Comparison of ENCODE assay signal across 9 mouse cellular contexts in genomic region chr16:33820269-33821178, GRCm38 (mm10). TPM values are rescaled to one million over a fixed set of nuclear protein-coding genes. Genes with fewer than 3 reads are reported as not detected.
A peak's percentile ranks its signal among the peaks of the same experiment; 100 is the strongest.
DNase-seq lines count a peak whose midpoint lies in the region; ATAC-seq and TF ChIP-seq lines count a peak whose summit lies in the region.
"Had no signal": no experiment of that assay in that cellular context is flagged by ENCODE, and none has a peak within 500 bp of the region (broad histone marks: within the 10 kb centered on the region; RNA-seq: fewer than 3 reads in every experiment).

No protein-coding gene starts in this region.

- 22% methylated on average over 17 of the region's 17 CpGs for WGBS in liver, postnatal 0 days (ENCODE audit: insufficient replicate concordance)
- 27% methylated on average over 17 of the region's 17 CpGs for WGBS in thymus, adult 2 months

- peak; percentile 70 for DNase-seq in adrenal gland, adult 8-10 months
- peak; percentile 95 for DNase-seq in embryo, embryonic 10.5 days (ENCODE audit: low spot score)
- DNase-seq in gastrocnemius, postnatal 4 days (ENCODE audit: low spot score in 2 of 2) = peak; percentile 73 to 85
- peak; percentile 89 for DNase-seq in kidney, postnatal 14 days
- DNase-seq in liver, postnatal 0 days = peak; percentile 86
- DNase-seq in ovary, postnatal 10 days (ENCODE audit: low spot score) = peak; percentile 72
- DNase-seq in thymus, adult 2 months = peak; percentile 85

- H3K9ac ChIP-seq in liver, postnatal 0 days (replicated peaks) = no peak overlapping the region

- no peak; the same call in 1 of the 2 replicates for ATAC-seq in liver, postnatal 0 days

- H3K36me3 ChIP-seq in C2C12 (ENCODE audit: control insufficient read depth, insufficient read depth) = no peaks in the 10 kb centered on the region
- H3K36me3 ChIP-seq in liver, postnatal 0 days (replicated peaks; ENCODE audit: insufficient read depth, low read length) = no peaks in the 10 kb centered on the region
- H3K36me3 ChIP-seq in thymus, adult 2 months (ENCODE audit: control insufficient read depth, insufficient read depth, low read length) = no peaks in the 10 kb centered on the region

- no peak overlapping the region for H3K4me3 ChIP-seq in C2C12 (ENCODE audit: insufficient read depth, poor library complexity, severe bottlenecking)
- H3K4me3 ChIP-seq in liver, postnatal 0 days (ENCODE audit: low read depth, low read length) = no peak overlapping the region
- H3K4me3 ChIP-seq in thymus, adult 2 months (ENCODE audit: control insufficient read depth, insufficient read depth, low read length) = no peak overlapping the region
- H3K4me3 ChIP-seq: erythroblast, embryonic 14.5 days had no signal

- no peak overlapping the region for H3ac ChIP-seq in C2C12 (ENCODE audit: control insufficient read depth, insufficient read length, low read depth)

- H3K79me3 ChIP-seq in C2C12 (ENCODE audit: low read depth) = no peaks in the 10 kb centered on the region

- peaks cover 5% of the 10 kb centered on the region for H3K27me3 ChIP-seq in C2C12 (ENCODE audit: control insufficient read depth, insufficient read depth, insufficient read length)
- H3K27me3 ChIP-seq in liver, postnatal 0 days (ENCODE audit: insufficient read depth, low read length) = peaks cover 2% of the 10 kb centered on the region; the same call in 1 of the 2 replicates
- H3K27me3 ChIP-seq in thymus, adult 2 months (ENCODE audit: control insufficient read depth, insufficient read depth, low read length) = no peaks in the 10 kb centered on the region

- H3K27ac ChIP-seq in liver, postnatal 0 days (ENCODE audit: low read depth) = no peak overlapping the region
- H3K27ac ChIP-seq in thymus, adult 2 months (ENCODE audit: control insufficient read depth, insufficient read depth, low read length) = no peak overlapping the region

- TF ChIP-seq POLR2A in thymus, adult 2 months (IDR thresholded peaks at IDR 0.05; ENCODE audit: control insufficient read depth, extremely low read depth, insufficient read depth, low read length, poor library complexity) = no peak

- H3K9me3 ChIP-seq in liver, postnatal 0 days (ENCODE audit: low read length) = no peaks in the 10 kb centered on the region

- no peak overlapping the region for H3K4me2 ChIP-seq in liver, postnatal 0 days (ENCODE audit: low read depth, low read length)

- H3K4me1 ChIP-seq in liver, postnatal 0 days (ENCODE audit: insufficient read depth) = no peaks in the 10 kb centered on the region
- H3K4me1 ChIP-seq in thymus, adult 2 months (replicated peaks; ENCODE audit: control insufficient read depth, insufficient read depth, low read length) = no peaks in the 10 kb centered on the region

- peak; percentile 49 for TF ChIP-seq CTCF in C2C12 (IDR thresholded peaks at IDR 0.05; ENCODE audit: control insufficient read depth, insufficient read depth, insufficient read length)
- peak; percentile 88 for TF ChIP-seq CTCF in liver, postnatal 0 days (IDR thresholded peaks at IDR 0.05; ENCODE audit: low read depth)
- no peak for TF ChIP-seq CTCF in thymus, adult 2 months (IDR thresholded peaks at IDR 0.05; ENCODE audit: borderline replicate concordance, control insufficient read depth, extremely low read depth, insufficient read depth, low read length, poor library complexity)

- H3K79me2 ChIP-seq in C2C12 (ENCODE audit: control insufficient read depth, insufficient read depth) = no peaks in the 10 kb centered on the region

- TF ChIP-seq EP300 in liver, postnatal 0 days (IDR thresholded peaks at IDR 0.05; ENCODE audit: low read depth) = no peak

TF ChIP-seq in C2C12, 6 proteins besides CTCF, POLR2A, EP300 and RAD21:
- TF ChIP-seq MAX (IDR thresholded peaks at IDR 0.05) (no peak), MYOG (IDR thresholded peaks at IDR 0.05; ENCODE audit: control insufficient read depth, extremely low read depth, insufficient read length) (no peak), FOSL1 (IDR thresholded peaks at IDR 0.05; ENCODE audit: insufficient read depth, low read length, poor library complexity, severe bottlenecking) (no peak), CEBPB (IDR thresholded peaks at IDR 0.05; ENCODE audit: low read depth) (no peak), USF1 (IDR thresholded peaks at IDR 0.05; ENCODE audit: low read depth) (no peak), MYOD1 (IDR thresholded peaks at IDR 0.05; ENCODE audit: control insufficient read depth, insufficient read length, low read depth) (no peak)

RNA-seq across cellular contexts. Expression of gene Itgb5, which starts 8.9 kb away (rescaled TPM):
- polyA plus RNA-seq in C2C12 (2012; fragmentation: generic; extraction: Trizol) = 46.0 TPM
- 100 to 1,000 TPM; 230 to 292 (median 261) TPM for total RNA-seq in adrenal gland, adult 8-10 months (2022)
- total RNA-seq in gastrocnemius, postnatal 4 days (2021) = 10 to 100 TPM; 50.2 to 56.0 TPM
- polyA plus RNA-seq in liver, postnatal 0 days (2015; fragmentation: Nextera tagmentation; extraction: Ambion mirVana) = 16.1 and 19.2 TPM in 2 replicates
- polyA plus RNA-seq in thymus, adult 2 months (2012; rRNA removed) = 20.1 and 28.3 TPM in 2 replicates

RNA-seq across cellular contexts. Expression of gene Muc13, which starts 26.7 kb away (rescaled TPM):
- polyA plus RNA-seq in C2C12 (2012; fragmentation: generic; extraction: Trizol) = 0.02 TPM
- under 1 TPM in 1 of 4 experiments, not detected in 3; 0.09 TPM for total RNA-seq in adrenal gland, adult 8-10 months (2022)
- under 1 TPM; 0.10 to 0.16 TPM for total RNA-seq in gastrocnemius, postnatal 4 days (2021)
- polyA plus RNA-seq in liver, postnatal 0 days (2015; fragmentation: Nextera tagmentation; extraction: Ambion mirVana) = 1.2 TPM in 2 replicates
- 5.0 and 5.5 TPM in 2 replicates for polyA plus RNA-seq in thymus, adult 2 months (2012; rRNA removed)
- polyA plus RNA-seq: erythroblast, embryonic 14.5 days had no signal
